Mouse (Mus musculus): ENCODE data around the gene Smco3. TPM values are rescaled to one million over a fixed set of nuclear protein-coding genes. Genes with fewer than 3 reads are reported as not detected.

Gene Smco3
- polyA plus RNA-seq, 1 experiment = not detected

- Histone ChIP-seq H3K27ac (ENCODE audit: insufficient read depth, low read length) (no peak overlapping the region), H3K4me1 (ENCODE audit: control insufficient read depth, insufficient read depth, low read length) (peaks cover 3% of the 10 kb centered on the region; the same call in 1 of the 2 replicates), H3K4me3 (ENCODE audit: insufficient read depth, low read length) (no peak overlapping the region)
- TF ChIP-seq POLR2A (IDR thresholded peaks at IDR 0.05; ENCODE audit: low read depth, low read length) = no peak
- no peak for TF ChIP-seq CTCF (IDR thresholded peaks at IDR 0.05; ENCODE audit: borderline replicate concordance, insufficient read depth, low read length)
These were observed 25.8 kb upstream of the Smco3 start for GRCm38 (mm10) chr6:136861020-136861419.

- no peak for TF ChIP-seq CTCF (IDR thresholded peaks at IDR 0.05; ENCODE audit: borderline replicate concordance, insufficient read depth, low read length)
- TF ChIP-seq POLR2A (IDR thresholded peaks at IDR 0.05; ENCODE audit: low read depth, low read length) = no peak
- Histone ChIP-seq H3K27ac (ENCODE audit: insufficient read depth, low read length) (no peak overlapping the region), H3K4me1 (ENCODE audit: control insufficient read depth, insufficient read depth, low read length) (no peaks in the 10 kb centered on the region; the same call in 1 of the 2 replicates), H3K4me3 (ENCODE audit: insufficient read depth, low read length) (no peak overlapping the region)
These were observed 23.2 kb upstream of the Smco3 start for GRCm38 (mm10) chr6:136858420-136858819.

DNA sequence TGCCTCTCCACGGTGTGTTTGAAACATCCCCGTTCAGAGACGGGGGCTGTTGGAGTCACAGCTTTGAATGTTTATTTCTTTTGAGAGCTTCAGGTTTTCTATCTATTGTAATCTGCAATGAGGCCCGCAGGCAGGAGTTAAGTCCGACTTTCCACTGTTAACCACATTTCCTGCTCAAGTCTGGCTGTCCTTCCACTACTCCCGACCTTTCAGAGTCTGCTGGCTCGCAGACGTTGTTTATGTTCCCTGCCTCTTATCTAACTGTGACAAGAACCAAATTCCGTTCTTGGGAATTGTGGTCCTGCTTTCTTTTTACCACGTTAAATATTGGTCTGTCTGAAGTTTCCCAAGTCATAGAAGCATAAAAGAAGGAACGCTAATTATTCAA lies 22.6 kb upstream of the Smco3 start:
- TF ChIP-seq CTCF (IDR thresholded peaks at IDR 0.05; ENCODE audit: borderline replicate concordance, insufficient read depth, low read length) (no peak), POLR2A (IDR thresholded peaks at IDR 0.05; ENCODE audit: low read depth, low read length) (no peak)
- H3K4me1 ChIP-seq (ENCODE audit: control insufficient read depth, insufficient read depth, low read length) = peaks cover under 1% of the 10 kb centered on the region; the same call in 1 of the 2 replicates
- no peak overlapping the region for H3K27ac ChIP-seq (ENCODE audit: insufficient read depth, low read length)
- no peak overlapping the region for H3K4me3 ChIP-seq (ENCODE audit: insufficient read depth, low read length)

DNA sequence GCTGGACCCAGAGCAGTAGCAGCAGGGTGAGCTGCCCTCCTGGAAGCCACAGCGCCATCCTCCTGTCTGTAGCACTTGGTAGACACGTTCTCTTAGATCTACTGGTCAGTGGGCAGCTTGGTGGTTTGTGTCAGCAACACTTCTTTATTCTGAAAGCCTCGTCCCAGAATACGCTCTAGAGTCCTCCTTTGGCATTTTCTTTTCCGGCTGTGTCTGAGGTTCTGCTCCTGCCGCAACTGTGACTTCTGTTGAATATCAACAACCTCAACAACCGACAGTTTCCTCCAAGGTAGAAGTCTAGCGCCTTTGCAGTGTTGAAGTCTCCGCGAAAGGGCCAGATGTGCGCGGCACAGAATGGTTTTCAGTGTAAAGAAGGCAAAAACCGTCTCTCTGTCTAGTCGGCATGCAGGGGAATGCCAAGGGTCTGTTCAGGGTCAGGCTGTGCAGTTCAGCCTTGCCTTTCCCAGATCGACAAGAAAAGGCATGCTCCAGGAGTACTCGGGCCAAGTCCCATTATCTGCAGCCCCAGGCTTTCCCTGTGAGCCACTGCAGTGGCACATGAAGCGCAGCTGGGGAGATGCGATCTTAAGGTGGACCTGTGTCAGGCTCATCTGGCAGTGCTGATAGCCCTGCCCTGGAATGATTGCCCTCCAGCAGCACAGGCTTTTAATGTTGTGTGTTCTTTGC lies 22.1 kb upstream of the Smco3 start, which contains the start of gene Art4:
Gene Art4, minus strand, starts transcription at position 548 of the 687 bp plus-strand sequence.
- peaks cover 2% of the 10 kb centered on the region; the same call in 1 of the 2 replicates for H3K4me1 ChIP-seq (ENCODE audit: control insufficient read depth, insufficient read depth, low read length)
- TF ChIP-seq POLR2A (IDR thresholded peaks at IDR 0.05; ENCODE audit: low read depth, low read length) (no peak), CTCF (IDR thresholded peaks at IDR 0.05; ENCODE audit: borderline replicate concordance, insufficient read depth, low read length) (no peak)
- no peak within 1 kb of the TSS for H3K27ac ChIP-seq (ENCODE audit: insufficient read depth, low read length)
- no peak within 1 kb of the TSS for H3K4me3 ChIP-seq (ENCODE audit: insufficient read depth, low read length)

GRCm38 (mm10) chr6:136856071-136856636 lies 20.9 kb upstream of the Smco3 start:
- no peak for TF ChIP-seq CTCF (IDR thresholded peaks at IDR 0.05; ENCODE audit: borderline replicate concordance, insufficient read depth, low read length)
- no peak for TF ChIP-seq POLR2A (IDR thresholded peaks at IDR 0.05; ENCODE audit: low read depth, low read length)
- Histone ChIP-seq H3K4me3 (ENCODE audit: insufficient read depth, low read length) (no peak overlapping the region), H3K4me1 (ENCODE audit: control insufficient read depth, insufficient read depth, low read length) (peaks cover 2% of the 10 kb centered on the region; the same call in 1 of the 2 replicates), H3K27ac (ENCODE audit: insufficient read depth, low read length) (no peak overlapping the region)

- peaks cover 2% of the 10 kb centered on the region; the same call in 1 of the 2 replicates for H3K4me1 ChIP-seq (ENCODE audit: control insufficient read depth, insufficient read depth, low read length)
- TF ChIP-seq POLR2A (IDR thresholded peaks at IDR 0.05; ENCODE audit: low read depth, low read length) (no peak), CTCF (IDR thresholded peaks at IDR 0.05; ENCODE audit: borderline replicate concordance, insufficient read depth, low read length) (no peak)
- no peak overlapping the region for H3K27ac ChIP-seq (ENCODE audit: insufficient read depth, low read length)
- no peak overlapping the region for H3K4me3 ChIP-seq (ENCODE audit: insufficient read depth, low read length)
These were observed 19.9 kb upstream of the Smco3 start for GRCm38 (mm10) chr6:136855183-136855582.

GRCm38 (mm10) chr6:136854361-136854781 lies 19.1 kb upstream of the Smco3 start:
- TF ChIP-seq POLR2A (IDR thresholded peaks at IDR 0.05; ENCODE audit: low read depth, low read length) (no peak), CTCF (IDR thresholded peaks at IDR 0.05; ENCODE audit: borderline replicate concordance, insufficient read depth, low read length) (no peak)
- Histone ChIP-seq H3K27ac (ENCODE audit: insufficient read depth, low read length) (no peak overlapping the region), H3K4me3 (ENCODE audit: insufficient read depth, low read length) (no peak overlapping the region), H3K4me1 (ENCODE audit: control insufficient read depth, insufficient read depth, low read length) (peaks cover 2% of the 10 kb centered on the region; the same call in 1 of the 2 replicates)

DNA sequence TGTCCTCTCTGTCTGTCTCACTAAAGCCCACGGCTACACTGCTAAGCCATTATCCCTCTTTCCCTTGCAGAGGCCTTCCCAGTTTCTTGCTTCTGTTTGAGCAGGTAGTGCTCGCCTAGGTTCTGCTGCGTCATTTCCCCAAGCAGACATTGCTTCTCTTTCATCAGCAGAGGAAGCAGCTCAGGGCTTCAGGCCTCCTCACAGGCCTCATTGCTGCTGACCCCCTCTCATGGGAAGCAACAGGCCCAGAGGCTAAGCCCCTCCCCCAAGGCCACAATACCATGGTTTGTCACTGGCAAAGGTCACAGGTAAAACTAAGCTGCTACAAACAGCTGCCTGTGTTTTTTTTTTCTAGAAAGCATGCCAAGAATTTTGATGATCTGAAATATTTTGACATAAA lies 17.5 kb upstream of the Smco3 start:
- peaks cover 2% of the 10 kb centered on the region; the same call in 1 of the 2 replicates for H3K4me1 ChIP-seq (ENCODE audit: control insufficient read depth, insufficient read depth, low read length)
- no peak overlapping the region for H3K27ac ChIP-seq (ENCODE audit: insufficient read depth, low read length)
- TF ChIP-seq POLR2A (IDR thresholded peaks at IDR 0.05; ENCODE audit: low read depth, low read length) (no peak), CTCF (IDR thresholded peaks at IDR 0.05; ENCODE audit: borderline replicate concordance, insufficient read depth, low read length) (no peak)
- no peak overlapping the region for H3K4me3 ChIP-seq (ENCODE audit: insufficient read depth, low read length)

- TF ChIP-seq POLR2A (IDR thresholded peaks at IDR 0.05; ENCODE audit: low read depth, low read length) = no peak
- TF ChIP-seq CTCF (IDR thresholded peaks at IDR 0.05; ENCODE audit: borderline replicate concordance, insufficient read depth, low read length) = no peak
- H3K4me3 ChIP-seq (ENCODE audit: insufficient read depth, low read length) = no peak overlapping the region
- peaks cover 2% of the 10 kb centered on the region; the same call in 1 of the 2 replicates for H3K4me1 ChIP-seq (ENCODE audit: control insufficient read depth, insufficient read depth, low read length)
- no peak overlapping the region for H3K27ac ChIP-seq (ENCODE audit: insufficient read depth, low read length)
These were observed 17.1 kb upstream of the Smco3 start for GRCm38 (mm10) chr6:136852348-136852747.

- no peak overlapping the region for H3K4me3 ChIP-seq (ENCODE audit: insufficient read depth, low read length)
- no peak overlapping the region for H3K27ac ChIP-seq (ENCODE audit: insufficient read depth, low read length)
- H3K4me1 ChIP-seq (ENCODE audit: control insufficient read depth, insufficient read depth, low read length) = 0 out of 2 replicates have a peak, but pooled peaks cover 2% of the 10 kb centered on the region
- TF ChIP-seq CTCF (IDR thresholded peaks at IDR 0.05; ENCODE audit: borderline replicate concordance, insufficient read depth, low read length) (no peak), POLR2A (IDR thresholded peaks at IDR 0.05; ENCODE audit: low read depth, low read length) (no peak)
These were observed 15.0 kb upstream of the Smco3 start for GRCm38 (mm10) chr6:136850267-136850666.

All from embryonic fibroblast, embryonic 13.5 days (primary cell).